12 mouse cellular contexts compared by ENCODE assay signal in the genomic region with DNA sequence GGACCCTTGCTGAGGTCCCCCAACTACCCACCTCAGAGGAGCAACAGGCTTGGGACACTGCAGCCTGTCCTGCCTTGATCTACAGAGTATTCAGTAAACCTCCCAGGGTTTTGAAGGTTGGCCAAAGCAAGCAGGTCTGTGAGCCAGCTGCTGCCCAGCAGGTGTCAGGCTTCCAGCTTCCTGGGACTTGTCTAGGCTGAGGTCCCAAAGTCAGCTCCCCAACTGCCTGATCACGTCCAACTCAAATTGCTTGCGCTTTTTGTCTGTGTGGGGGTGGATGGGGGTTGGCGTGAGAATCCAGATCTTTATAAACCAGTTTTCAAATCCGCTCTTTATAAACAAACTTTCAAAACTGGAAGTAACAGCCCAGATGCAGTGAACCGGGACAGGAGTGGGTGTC. TPM values are rescaled to one million over a fixed set of nuclear protein-coding genes. Genes with fewer than 3 reads are reported as not detected.
A peak's percentile ranks its signal among the peaks of the same experiment; 100 is the strongest.
DNase-seq lines count a peak whose midpoint lies in the region; ATAC-seq and TF ChIP-seq lines count a peak whose summit lies in the region.
"Had no signal": no experiment of that assay in that cellular context is flagged by ENCODE, and none has a peak within 500 bp of the region (broad histone marks: within the 10 kb centered on the region; RNA-seq: fewer than 3 reads in every experiment).

No protein-coding gene starts in this region.

- H3K79me2 ChIP-seq in C2C12 (ENCODE audit: control insufficient read depth, insufficient read depth), result no peaks in the 10 kb centered on the region

- DNase-seq in heart, adult 11 months, result peak; percentile 98
- DNase-seq in fibroblast of lung, adult 2 months (ENCODE audit: low read depth), result peak; percentile 87
- peak; percentile 71 to 80 for DNase-seq in kidney, postnatal 4 days
- DNase-seq in embryo, embryonic 9.5 days (ENCODE audit: extremely low spot score), result no peak
- no peak for DNase-seq in right cerebral cortex, postnatal 25 days
- DNase-seq: layer of hippocampus, adult 9-11 months had no signal

- peaks cover 11% of the 10 kb centered on the region for H3K4me1 ChIP-seq in heart, embryonic 11.5 days (ENCODE audit: control insufficient read depth, insufficient read depth, low read length)
- peaks cover 30% of the 10 kb centered on the region for H3K4me1 ChIP-seq in hindbrain, embryonic 13.5 days (replicated peaks)

- peaks cover 16% of the 10 kb centered on the region for H3K27me3 ChIP-seq in heart, embryonic 11.5 days (ENCODE audit: control insufficient read depth, insufficient read depth, low read length)
- H3K27me3 ChIP-seq in C2C12 (ENCODE audit: control insufficient read depth, insufficient read depth, insufficient read length), result no peaks in the 10 kb centered on the region
- H3K27me3 ChIP-seq in hindbrain, embryonic 13.5 days, result 0 out of 2 replicates have a peak, but pooled peaks cover 3% of the 10 kb centered on the region

- no peak overlapping the region for H3K27ac ChIP-seq in heart, embryonic 11.5 days (ENCODE audit: low read depth, low read length)
- no peak overlapping the region for H3K27ac ChIP-seq in hindbrain, embryonic 13.5 days

- no peaks in the 10 kb centered on the region for H3K79me3 ChIP-seq in C2C12 (ENCODE audit: low read depth)

- TF ChIP-seq CTCF in C2C12 (IDR thresholded peaks at IDR 0.05; ENCODE audit: control insufficient read depth, insufficient read depth, insufficient read length), result peak; percentile 26

- no peak overlapping the region for H3K4me3 ChIP-seq in heart, embryonic 11.5 days (ENCODE audit: low read depth, low read length)
- no peak overlapping the region for H3K4me3 ChIP-seq in C2C12 (ENCODE audit: insufficient read depth, poor library complexity, severe bottlenecking)
- H3K4me3 ChIP-seq in hindbrain, embryonic 13.5 days, result no peak overlapping the region

- WGBS in heart, embryonic 11.5 days (ENCODE audit: insufficient replicate concordance), result 71% methylated on average over 5 of the region's 5 CpGs
- 79% methylated on average over 5 of the region's 5 CpGs for WGBS in hindbrain, embryonic 13.5 days

- H3ac ChIP-seq in C2C12 (ENCODE audit: control insufficient read depth, insufficient read length, low read depth), result no peak overlapping the region

- H3K9ac ChIP-seq in heart, embryonic 11.5 days (ENCODE audit: low read depth, low read length), result no peak overlapping the region
- no peak overlapping the region for H3K9ac ChIP-seq in hindbrain, embryonic 13.5 days

- H3K4me2 ChIP-seq in heart, embryonic 11.5 days, result no peak overlapping the region
- H3K4me2 ChIP-seq in hindbrain, embryonic 13.5 days, result no peak overlapping the region

- no peaks in the 10 kb centered on the region for H3K9me3 ChIP-seq in heart, embryonic 11.5 days (replicated peaks; ENCODE audit: control insufficient read depth, low read length)
- no peaks in the 10 kb centered on the region for H3K9me3 ChIP-seq in hindbrain, embryonic 13.5 days
- H3K9me3 ChIP-seq: G1E had no signal

- no peak for ATAC-seq in heart, embryonic 11.5 days (replicated peaks; ENCODE audit: insufficient number of reproducible peaks, low FRiP score, low TSS enrichment)
- no peak for ATAC-seq in hindbrain, embryonic 13.5 days (ENCODE audit: low FRiP score)

- no peaks in the 10 kb centered on the region for H3K36me3 ChIP-seq in heart, embryonic 11.5 days (ENCODE audit: control insufficient read depth, insufficient read depth, low read length)
- H3K36me3 ChIP-seq in C2C12 (ENCODE audit: control insufficient read depth, insufficient read depth), result no peaks in the 10 kb centered on the region
- H3K36me3 ChIP-seq in hindbrain, embryonic 13.5 days, result no peaks in the 10 kb centered on the region
- H3K36me3 ChIP-seq: G1E had no signal

TF ChIP-seq in C2C12, 6 proteins besides CTCF, POLR2A, EP300 and RAD21:
- no peak for TF ChIP-seq CEBPB (IDR thresholded peaks at IDR 0.05; ENCODE audit: low read depth)
- TF ChIP-seq MAX (IDR thresholded peaks at IDR 0.05), result no peak
- no peak for TF ChIP-seq MYOD1 (IDR thresholded peaks at IDR 0.05; ENCODE audit: control insufficient read depth, insufficient read length, low read depth)

RNA-seq across cellular contexts. Expression of gene D630003M21Rik, which starts 3.7 kb away (rescaled TPM):
- 0.37 and 0.57 TPM in 2 replicates for polyA plus RNA-seq in heart, embryonic 11.5 days (2014; fragmentation: Nextera tagmentation; extraction: Ambion mirVana)
- polyA plus RNA-seq in C2C12 (2012; fragmentation: generic; extraction: Trizol), result 0.01 TPM
- 2.0 and 3.1 TPM in 2 replicates for polyA plus RNA-seq in hindbrain, embryonic 13.5 days (2015; fragmentation: Nextera tagmentation; extraction: Ambion mirVana)
- polyA plus RNA-seq: G1E had no signal

RNA-seq across cellular contexts. Expression of gene Bpi, which starts 32.6 kb away (rescaled TPM):
- not detected in 2 replicates for polyA plus RNA-seq in heart, embryonic 11.5 days (2014; fragmentation: Nextera tagmentation; extraction: Ambion mirVana)
- not detected for polyA plus RNA-seq in C2C12 (2012; fragmentation: generic; extraction: Trizol)
- polyA plus RNA-seq in hindbrain, embryonic 13.5 days (2015; fragmentation: Nextera tagmentation; extraction: Ambion mirVana), result not detected in 2 replicates
- polyA plus RNA-seq: embryonic facial prominence, embryonic 11.5 days; G1E; thymus, postnatal 0 days had no signal

Comparison
In these comparisons a context has a peak if more than half of its experiments do, and no peak if none do; other contexts are left out.
1. DNase-seq: peak in heart, adult 11 months (single experiment), fibroblast of lung, adult 2 months (single experiment) and kidney, postnatal 4 days (2 of 2); none in embryo, embryonic 9.5 days (single experiment) and right cerebral cortex, postnatal 25 days (single experiment).